Mouse (Mus musculus): ENCODE results near the gene Gucy2d.

GRCm38 (mm10) chr7:98483268-98483607, 43.0 kb downstream of the Gucy2d start:
- no peak for TF ChIP-seq EP300 (IDR thresholded peaks at IDR 0.05; ENCODE audit: low read depth)
- no peak for TF ChIP-seq CTCF (IDR thresholded peaks at IDR 0.05; ENCODE audit: low read depth)
